Mouse (Mus musculus) urinary bladder, postnatal 4 days (tissue): ENCODE measurements around the gene Fads1.
A peak's percentile ranks its signal among the peaks of the same experiment; 100 is the strongest.

Experiments used
- DNase-seq, 2 experiments: peaks; one replicate each; pipeline ENCODE4 v3.0.0; 2021 to 2022; ENCODE audit warnings: low spot score in 2 of 2

The Fads1 gene

DNA sequence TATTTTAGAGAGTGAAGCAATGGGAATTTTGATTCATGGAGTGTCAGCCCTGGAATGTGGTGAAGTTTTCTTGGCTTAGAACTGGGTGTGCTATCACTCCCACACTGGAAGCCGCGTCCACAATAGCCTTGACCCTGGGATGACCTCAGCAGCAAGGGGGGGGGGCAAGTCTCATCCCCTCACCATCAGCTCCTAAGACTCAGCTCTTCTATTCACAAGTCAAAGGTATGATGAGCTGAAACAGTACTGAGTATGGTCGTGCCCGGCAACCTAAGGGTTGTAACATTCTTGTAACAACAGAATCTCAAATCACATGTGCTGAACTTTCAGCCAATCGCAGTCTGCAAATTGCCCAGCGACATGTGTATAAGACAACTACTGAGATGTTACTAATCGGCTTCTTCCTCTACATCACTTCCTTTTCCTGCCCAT, 5.7 kb upstream of the Fads1 start:
- DNase-seq: no peak

DNA sequence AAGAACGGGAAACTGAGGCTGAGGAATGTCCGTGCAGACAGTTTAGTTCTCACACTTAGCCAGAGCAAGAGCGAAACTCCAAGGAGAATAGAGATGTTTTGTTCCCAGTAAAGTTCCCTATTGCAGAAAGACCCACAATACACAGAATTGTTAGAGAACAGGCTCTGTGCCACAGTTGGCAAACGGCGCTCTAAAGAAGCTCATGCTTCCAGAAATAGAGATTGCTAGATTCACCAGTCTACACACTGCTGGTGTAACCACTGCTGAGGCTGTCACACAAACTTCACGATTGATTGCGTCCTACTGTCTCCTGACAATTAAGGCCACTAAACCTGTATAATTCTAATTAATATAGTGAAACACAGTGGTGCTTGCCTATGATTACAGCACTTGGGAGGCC, 1.5 kb upstream of the Fads1 start:
- no peak for DNase-seq

DNA sequence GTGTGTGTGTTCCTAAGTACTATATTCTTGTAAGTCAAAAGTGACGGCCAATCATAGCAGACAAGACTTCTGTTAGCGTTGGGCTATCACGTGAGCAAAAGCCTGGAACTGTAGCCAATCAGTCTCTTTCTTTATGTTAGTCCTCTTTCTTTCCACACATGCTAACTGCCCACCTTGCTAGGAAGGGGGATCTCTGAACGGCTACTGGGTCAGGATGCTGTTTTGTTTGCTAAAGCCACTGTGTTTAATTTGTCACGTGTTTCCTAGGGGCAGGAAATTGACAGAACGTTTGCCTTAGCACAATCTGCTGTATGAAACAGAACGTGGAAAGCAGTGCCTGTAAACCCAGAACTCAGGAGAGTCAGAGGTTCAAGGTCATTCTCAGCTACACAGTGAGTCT, 546 bp upstream of the Fads1 start:
- no peak for DNase-seq

GRCm38 (mm10) chr19:10183299-10183983, 753 bp downstream of the Fads1 start:
- peak; percentile 70 to 72 for DNase-seq

- DNase-seq: peak in 1 of 2 experiments; percentile 67
Observed at GRCm38 (mm10) chr19:10184096-10184495, 1.4 kb downstream of the Fads1 start.

DNA sequence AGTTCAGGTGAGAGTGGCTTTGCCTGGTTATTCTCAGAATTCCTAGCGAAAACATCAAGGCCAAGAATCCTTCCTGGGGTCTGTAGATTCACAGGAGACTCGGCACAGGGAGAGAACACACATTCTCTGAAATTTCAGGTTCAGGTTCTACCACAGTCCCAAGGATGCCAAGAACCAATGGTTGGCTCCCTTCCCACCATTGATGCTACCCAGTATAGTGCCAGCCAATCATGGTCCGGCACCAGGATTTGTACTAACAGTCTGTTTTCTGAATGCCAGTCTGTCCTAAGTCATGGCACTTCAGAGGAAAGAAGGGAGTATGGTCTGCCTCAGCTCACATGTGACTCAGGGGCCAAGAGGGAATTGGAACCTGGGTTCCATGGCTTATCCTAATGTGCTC, 3.2 kb downstream of the Fads1 start:
- no peak for DNase-seq

GRCm38 (mm10) chr19:10186569-10186968, 3.9 kb downstream of the Fads1 start:
- no peak for DNase-seq

DNA sequence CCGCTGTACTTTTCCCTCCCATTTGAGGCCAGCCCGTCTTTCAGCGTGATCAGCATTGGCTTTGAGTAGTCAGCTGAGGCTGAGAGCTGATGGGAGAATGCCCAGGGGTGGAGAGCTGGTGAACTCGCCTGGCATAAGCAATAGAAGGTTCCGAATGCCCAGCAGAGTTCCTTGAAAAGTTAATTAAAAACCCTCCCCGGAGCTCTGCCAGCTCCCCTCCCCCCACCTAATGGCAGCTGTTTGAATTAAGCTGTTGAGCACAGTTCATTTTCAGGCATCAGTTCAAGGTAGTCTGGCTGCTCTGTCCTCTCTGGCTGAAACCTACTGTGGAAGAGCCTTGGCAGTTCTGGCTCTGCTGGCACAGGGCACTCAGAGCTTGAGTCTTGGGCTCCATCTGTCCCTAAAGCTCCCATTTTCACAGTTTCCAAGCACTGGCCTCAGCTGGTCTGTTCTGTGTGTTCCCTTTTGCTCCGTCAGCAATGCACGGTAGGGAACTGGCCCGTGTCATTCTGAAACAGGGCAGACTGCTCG, 5.7 kb downstream of the Fads1 start:
- DNase-seq: no peak

DNA sequence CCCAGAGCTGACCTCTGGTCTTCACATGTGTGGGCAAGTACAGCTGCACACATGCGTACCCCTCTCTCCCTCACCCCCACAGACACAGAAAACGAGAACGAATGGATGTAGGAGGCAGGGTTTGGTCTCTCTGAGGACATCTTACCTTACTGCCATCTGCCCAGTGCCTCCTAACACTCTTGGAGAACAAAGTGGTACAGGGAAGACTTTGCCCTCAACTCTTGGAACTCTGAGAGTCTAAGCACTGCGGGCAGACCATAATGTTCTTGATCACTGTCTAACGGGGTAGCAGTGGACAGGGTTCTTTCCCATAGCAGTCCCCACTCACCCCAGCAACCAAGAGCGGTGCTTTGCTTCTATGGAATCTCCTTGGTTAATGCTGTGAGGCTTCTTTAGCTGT, 6.3 kb downstream of the Fads1 start:
- DNase-seq: no peak

GRCm38 (mm10) chr19:10189940-10190339, 7.3 kb downstream of the Fads1 start:
- DNase-seq: no peak

DNA sequence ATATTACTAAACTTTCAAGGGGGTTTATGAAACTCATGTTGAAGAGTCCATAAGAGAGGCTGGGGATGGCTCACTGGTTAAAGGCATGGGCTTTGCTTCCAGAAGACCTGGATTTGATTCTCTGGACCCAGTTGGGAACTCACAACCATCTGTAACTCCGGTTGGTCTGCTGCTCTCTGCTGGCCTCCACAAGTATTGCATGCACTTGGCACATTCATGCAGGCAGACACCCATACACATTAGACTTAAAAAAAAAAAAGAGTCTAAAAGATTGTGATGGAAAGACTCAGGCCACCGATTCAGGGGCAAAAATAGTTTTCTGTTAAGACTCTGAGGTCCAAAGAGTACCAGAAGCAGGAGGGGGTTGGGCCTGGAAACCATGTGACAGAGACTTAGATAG, 8.1 kb downstream of the Fads1 start:
- peak; percentile 61 to 83 for DNase-seq

DNA sequence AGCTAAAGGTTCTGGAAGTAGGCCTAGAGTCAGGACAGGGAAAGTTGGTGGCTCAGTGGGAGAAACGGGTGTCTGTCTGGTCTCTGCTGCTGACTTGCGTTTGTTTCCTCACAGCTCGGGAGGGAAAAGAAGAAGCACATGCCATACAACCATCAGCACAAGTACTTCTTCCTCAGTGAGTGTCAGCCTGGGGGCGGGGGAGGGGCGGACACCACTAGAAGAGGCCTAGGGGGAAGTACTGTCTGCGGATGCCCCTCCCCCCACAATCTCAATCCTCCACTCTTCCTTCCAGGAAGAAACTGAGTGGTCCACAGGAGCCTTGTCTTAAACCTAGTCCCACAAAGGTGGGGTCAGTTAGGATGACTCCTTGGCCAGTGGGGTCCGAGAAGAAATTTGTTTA, 8.6 kb downstream of the Fads1 start:
- no peak for DNase-seq

GRCm38 (mm10) chr19:10194337-10194736, 11.6 kb downstream of the Fads1 start:
- no peak for DNase-seq

GRCm38 (mm10) chr19:10195252-10195651, 12.6 kb downstream of the Fads1 start:
- DNase-seq: no peak

GRCm38 (mm10) chr19:10197130-10197529, 14.4 kb downstream of the Fads1 start:
- no peak for DNase-seq

DNA sequence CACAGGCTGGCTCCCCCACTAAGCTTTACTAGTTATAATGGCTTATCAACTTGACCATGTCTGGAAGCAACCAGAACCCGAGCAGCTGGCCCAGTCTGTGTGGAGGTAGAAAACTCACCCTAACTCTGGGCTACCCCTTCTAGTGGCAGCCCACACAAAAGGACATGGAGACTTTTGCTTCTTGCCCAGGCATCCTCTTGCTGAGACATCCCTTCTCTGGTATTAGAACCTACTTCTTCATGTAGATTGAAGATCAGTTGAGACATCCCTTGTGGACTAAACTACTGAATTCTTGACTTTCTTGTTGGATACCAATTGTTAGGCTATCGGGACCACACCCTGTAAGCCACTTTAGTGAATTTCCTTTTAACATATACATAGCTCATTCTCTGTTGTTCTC, 15.6 kb downstream of the Fads1 start:
- no peak for DNase-seq

- DNase-seq: peak; percentile 63 to 83
Observed at GRCm38 (mm10) chr19:10198723-10199122, 16.0 kb downstream of the Fads1 start.

DNA sequence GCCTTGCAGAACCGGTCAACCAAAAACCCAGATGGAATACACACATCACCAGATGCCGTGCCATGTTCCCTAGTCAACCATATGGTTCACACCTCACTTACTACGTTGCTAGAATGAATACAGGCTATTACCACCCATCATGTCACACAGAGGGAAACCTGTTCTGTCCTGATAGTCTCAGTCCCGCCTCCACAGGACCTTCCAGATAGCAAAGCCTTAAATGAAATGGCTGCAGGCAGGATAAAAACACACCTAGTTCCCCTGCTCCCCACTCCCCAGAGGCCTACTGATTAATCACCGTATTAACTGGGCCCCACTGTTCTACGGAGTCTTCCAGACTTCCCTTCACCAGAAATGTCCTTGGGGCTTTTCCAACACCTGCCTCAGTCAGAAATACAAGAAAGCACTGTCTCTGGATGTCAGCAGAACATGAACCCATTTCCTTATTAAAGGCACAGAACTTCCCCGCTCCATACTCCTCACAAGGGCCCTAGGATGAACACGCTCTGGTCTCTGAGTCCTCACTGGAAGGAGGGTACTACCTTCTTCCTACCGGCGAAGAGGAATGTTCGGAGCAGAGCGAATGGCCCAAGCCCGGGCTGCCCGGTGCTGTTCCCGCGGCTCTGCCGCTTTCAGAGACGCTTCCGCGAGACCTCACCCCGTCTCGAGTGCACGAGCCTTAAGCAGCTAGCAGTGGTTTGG, 20.6 kb downstream of the Fads1 start:
- no peak for DNase-seq

- DNase-seq: peak; percentile 83 to 90
Observed at GRCm38 (mm10) chr19:10203848-10204615, 21.3 kb downstream of the Fads1 start, which contains the start of the genes Tmem258 and Fen1. TSS of gene Tmem258 (plus strand) at chr19:10204014. TSS of gene Fen1 (minus strand) at chr19:10204169.

DNA sequence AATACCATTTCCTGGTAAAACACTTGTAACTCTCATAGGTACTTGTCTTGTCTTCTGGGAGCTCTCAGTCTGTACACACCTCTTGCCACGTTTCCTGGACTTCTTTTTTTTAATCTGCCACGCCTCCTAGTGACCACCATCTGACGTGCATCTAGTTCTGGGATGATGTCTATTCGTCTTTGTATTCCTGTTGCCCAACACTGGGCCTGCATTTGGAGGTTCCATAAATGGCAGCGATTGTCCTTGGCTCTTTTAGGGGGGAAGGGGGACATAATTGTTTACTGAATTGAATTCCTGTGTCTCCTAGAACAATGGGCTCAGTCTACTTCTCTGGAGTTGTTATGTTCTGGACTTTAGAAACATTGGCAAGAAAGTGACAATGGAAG, 21.9 kb downstream of the Fads1 start:
- no peak for DNase-seq

- DNase-seq: no peak
Observed at GRCm38 (mm10) chr19:10205051-10205450, 22.4 kb downstream of the Fads1 start.

GRCm38 (mm10) chr19:10208851-10209250, 26.2 kb downstream of the Fads1 start:
- DNase-seq: no peak
